Mouse (Mus musculus) E14TG2a.4 (cell line): ENCODE results near the gene Tle4.

Experiments used
- CTCF ChIP-seq: conservative IDR thresholded peaks from 2 replicates; pipeline ENCODE4 v1.5.1; 2014; ENCODE audit warnings: low read length
- NANOG ChIP-seq: IDR thresholded peaks from 2 replicates; pipeline ENCODE4 v1.6.1; 2014; ENCODE audit warnings: borderline replicate concordance, low read length, mixed read lengths

- TF ChIP-seq CTCF (no peak), NANOG (no peak)
Observed at GRCm38 (mm10) chr19:14536676-14537075, 61.2 kb downstream of the Tle4 start.
